Mouse (Mus musculus) activated CD4-positive, CD25-positive, alpha-beta regulatory T cell, adult 4 months (primary cell): ENCODE results near the gene Atxn7. TPM values are rescaled to one million over a fixed set of nuclear protein-coding genes. Genes with fewer than 3 reads are reported as not detected.

Experiments used
- ATAC-seq: one replicate; pipeline ENCODE4 v1.8.0; 2017
- polyA plus RNA-seq, 2 experiments: library from polyadenylated mRNA; unstranded; fragments of 100-300 nt; shearing (Covaris generic); gene quantifications; one replicate each; pipeline ENCODE4 v1.2.1; 2017

The Atxn7 gene
- polyA plus RNA-seq, 2 experiments from 2014 or later: 10.9 to 13.3 TPM

GRCm38 (mm10) chr14:14065142-14065498 lies 103.9 kb downstream of the Atxn7 start:
- ATAC-seq: no peak

GRCm38 (mm10) chr14:14066241-14066640 lies 105.0 kb downstream of the Atxn7 start:
- no peak for ATAC-seq

DNA sequence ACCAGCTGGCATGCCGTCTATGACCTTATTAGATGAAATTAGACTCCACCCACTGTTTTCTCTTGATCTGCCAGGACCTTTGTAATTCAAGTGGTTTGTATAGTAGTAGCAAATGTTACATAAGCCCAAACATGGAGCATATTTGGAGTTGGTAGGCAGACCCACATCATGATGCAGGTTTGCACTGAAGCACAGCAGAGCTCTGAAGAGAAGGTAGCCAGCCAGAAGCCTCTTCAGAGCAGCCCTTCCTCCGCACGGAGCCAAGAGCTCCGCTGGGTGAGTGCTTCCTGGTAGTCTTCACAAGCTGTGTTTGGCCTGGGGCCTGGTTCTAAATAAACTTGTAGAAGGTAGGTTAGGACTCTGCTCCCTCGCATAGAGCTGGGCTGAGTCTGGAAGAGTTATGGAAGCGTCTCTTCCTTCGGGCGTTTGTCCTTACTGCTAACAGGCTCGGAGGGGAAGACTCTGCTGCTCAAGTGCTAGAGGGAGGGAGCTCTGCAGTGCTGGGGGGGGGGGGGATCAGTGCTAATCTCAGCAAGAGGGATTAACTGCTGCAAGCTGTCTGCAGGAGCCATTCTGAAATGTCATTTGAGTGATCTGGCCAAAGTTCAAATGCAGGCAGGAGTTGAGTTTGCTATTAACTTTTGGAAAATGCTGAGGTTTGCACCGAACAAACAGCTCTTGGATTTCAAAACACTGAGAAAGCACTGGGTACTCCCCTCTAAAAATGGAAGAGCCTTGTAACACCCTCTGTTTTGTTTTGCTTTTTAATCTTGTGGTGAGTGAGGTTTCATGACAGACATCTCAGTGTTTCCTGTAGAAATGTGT lies 106.6 kb downstream of the Atxn7 start:
- ATAC-seq: peak; percentile 82

- peak; percentile 16 for ATAC-seq
These were observed 107.3 kb downstream of the Atxn7 start for GRCm38 (mm10) chr14:14068553-14068952.

DNA sequence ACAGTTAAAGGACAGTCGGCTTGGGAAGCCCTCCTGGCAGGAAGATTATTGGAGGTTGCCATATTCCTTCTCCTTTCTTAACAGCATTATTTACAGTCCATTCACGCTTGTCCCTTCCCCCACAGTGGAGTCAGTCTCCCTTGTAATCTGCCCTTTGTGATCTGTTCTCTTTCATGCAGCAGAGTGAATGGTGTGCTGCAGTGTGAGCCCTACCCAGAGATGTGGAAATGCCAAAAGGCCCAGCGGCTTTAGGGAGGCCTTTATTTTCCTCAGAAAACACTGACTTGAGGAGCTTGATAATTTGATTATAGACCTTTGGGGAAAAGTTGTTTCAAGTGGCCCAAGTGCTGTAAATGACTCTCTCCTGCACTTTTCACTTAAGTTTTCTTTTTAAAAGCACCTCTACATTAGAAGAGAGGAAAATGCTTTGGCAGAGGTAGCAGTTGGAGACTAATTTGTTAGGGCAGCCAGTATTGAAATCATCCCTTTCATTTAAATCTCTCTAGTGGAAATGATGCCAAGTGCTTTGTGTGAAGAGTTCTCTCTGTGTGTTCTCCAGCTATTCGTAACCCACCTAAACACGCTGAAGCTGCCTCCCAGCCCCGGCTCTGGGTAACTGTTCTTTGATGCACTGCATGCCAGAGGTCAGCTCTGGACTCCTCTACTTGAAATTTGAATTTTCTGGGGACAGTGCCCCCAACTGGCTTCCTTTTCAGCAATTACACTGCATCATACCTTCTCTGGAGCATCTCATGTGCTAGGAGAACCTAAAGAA lies 109.5 kb downstream of the Atxn7 start:
- no peak for ATAC-seq

DNA sequence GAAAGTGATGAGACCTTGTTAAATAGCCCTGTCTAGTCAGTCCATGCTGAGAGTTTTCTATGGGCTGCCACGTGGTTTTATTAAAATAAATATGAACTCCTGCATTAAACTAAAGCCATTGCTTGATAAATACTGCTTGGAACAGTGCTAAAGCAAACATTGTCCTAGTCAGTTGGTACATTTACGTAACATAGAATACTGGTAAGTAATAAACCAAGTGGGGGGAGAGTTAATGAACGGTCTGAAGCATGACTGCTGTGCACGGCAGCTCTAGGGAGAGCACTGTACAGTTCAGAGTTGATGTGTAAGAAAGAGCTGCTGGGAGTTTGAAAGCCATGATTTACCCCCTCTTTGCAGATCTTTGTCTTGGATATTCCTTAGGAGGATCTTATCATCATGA lies 110.2 kb downstream of the Atxn7 start:
- ATAC-seq: no peak

DNA sequence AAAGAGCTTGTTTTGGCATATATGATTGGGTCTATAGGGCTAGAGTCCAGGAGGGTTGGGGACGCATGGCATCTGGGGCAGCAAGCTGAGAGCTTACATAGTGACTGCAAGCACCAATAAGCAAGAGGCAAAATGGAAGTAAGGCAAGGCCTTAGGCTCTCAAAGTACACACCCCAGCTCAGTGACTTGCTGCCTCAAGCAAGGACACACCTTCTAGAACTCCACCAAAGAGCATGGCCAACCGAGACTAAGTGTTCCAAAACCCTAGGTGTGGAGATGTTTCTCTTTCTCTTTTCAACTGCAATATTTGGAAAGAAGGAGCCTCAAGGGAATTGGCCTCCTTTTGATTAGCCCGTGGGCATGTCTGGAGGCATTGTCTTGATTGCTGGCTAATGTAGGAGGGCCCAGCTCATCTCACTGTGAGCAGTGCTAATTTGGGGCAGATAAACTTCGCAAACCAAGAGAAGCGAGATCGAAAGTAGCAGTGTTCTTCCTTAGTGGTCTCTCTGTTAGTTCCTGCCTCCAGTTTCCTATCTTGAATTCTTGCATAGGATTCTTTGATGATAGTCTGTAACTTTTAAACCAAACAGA lies 119.5 kb downstream of the Atxn7 start:
- ATAC-seq: no peak

DNA sequence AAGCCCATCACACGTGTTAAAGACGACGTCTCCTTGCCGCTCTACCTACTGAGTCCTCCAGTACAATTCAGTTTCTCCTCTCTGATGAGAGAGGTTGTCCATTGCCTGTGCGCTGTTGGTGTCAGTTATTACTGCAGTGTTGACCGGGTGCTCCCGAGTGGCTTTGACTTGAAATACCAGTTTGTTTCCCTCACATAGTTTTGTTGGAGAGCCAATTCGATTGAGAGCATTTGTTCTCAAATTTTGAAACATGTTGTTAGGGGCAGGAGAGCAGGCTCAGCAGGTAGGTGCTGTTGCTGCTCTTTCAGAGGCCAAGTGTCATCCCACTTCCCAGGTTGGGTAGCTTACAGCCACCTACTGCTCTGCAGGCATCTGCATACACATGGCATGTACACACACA lies 122.6 kb downstream of the Atxn7 start:
- no peak for ATAC-seq

DNA sequence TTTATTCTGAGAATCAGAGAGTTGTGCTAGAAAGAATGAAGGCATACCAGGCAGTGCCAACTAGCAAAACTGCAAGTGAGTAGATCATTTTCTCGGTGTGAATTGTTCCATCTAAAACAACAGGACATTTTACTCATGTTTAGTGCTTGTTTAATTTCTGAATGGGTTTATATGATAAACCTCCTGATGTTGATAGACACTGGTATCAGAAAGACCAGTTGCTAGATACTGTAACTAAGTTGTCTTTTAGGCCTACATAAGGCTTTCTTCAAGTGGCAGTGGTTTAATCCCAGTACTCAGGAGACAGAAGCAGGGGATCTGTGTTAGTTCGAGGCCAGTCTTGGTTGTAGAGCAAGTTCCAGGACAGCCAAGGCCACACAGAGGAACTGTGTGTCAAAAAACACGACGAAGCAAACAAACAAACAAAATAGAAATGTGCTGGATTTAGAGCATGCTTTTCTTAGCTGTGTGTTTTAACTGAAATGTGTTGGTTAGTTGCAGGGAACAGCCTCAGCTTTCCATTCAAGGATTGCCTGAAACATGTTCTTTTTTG lies 125.5 kb downstream of the Atxn7 start:
- no peak for ATAC-seq

DNA sequence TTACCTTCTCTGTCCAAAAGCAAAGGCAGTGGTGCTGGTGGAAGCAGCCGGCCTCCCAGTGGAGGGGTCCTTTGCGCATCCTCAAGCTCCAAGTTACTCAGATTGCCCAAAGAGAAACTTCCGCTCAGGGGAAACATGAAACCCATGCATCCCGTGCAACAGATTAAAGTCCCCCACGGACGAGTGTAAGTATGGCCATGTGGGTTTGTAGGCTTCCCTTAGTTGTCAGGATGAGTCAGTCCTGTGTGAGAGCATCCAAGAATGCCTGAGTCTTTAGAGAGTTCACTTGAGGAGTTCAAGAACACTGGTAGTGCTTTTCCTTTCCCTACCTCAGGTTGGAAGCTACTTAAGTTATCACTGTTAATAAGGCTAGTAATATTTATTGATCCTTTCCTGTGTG lies 126.1 kb downstream of the Atxn7 start:
- ATAC-seq: no peak

DNA sequence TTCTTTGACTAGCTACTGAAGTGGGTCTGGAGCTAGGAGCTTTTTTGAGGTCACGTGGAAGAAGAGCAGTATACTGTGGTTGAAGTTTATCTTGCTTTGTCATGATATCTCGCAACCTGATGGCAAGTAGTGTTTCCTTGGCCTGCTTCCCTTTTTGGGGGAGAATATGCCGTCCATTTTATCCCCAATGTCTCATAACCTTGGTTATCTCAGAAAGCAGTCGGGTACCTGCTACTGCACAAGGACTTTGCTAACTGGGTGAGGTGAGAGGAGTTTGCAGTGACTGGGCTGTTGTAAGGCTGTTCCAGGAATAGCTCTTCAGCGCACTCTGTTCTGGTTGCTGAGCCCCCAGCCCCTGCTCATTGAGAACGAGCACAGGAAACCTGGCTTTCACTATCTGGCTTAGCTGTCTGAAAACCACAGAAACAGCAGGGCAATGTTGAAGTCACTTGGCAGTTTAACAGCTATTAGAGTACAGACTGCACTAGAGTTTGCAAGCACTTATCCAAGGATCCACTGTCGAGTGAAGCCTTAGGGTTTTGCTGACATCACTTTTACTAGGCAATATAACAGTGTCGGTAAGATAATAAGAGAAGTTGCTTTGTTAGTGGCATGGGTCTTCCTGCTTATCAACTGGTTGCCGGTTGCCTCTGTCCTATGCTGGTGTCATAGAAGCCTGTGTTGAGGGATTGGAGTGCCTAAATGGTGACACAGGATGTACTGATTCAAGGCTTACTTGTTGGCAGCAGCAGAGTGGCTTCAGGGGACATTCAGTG lies 127.0 kb downstream of the Atxn7 start:
- ATAC-seq: peak; percentile 73

- ATAC-seq: no peak
These were observed 129.3 kb downstream of the Atxn7 start for GRCm38 (mm10) chr14:14090571-14090970.

- ATAC-seq: peak; percentile 97
These were observed 137.2 kb downstream of the Atxn7 start for GRCm38 (mm10) chr14:14098330-14098980.

- ATAC-seq: no peak
These were observed 139.6 kb downstream of the Atxn7 start for GRCm38 (mm10) chr14:14100773-14101280.

GRCm38 (mm10) chr14:14101296-14101695 lies 140.1 kb downstream of the Atxn7 start:
- ATAC-seq: no peak

DNA sequence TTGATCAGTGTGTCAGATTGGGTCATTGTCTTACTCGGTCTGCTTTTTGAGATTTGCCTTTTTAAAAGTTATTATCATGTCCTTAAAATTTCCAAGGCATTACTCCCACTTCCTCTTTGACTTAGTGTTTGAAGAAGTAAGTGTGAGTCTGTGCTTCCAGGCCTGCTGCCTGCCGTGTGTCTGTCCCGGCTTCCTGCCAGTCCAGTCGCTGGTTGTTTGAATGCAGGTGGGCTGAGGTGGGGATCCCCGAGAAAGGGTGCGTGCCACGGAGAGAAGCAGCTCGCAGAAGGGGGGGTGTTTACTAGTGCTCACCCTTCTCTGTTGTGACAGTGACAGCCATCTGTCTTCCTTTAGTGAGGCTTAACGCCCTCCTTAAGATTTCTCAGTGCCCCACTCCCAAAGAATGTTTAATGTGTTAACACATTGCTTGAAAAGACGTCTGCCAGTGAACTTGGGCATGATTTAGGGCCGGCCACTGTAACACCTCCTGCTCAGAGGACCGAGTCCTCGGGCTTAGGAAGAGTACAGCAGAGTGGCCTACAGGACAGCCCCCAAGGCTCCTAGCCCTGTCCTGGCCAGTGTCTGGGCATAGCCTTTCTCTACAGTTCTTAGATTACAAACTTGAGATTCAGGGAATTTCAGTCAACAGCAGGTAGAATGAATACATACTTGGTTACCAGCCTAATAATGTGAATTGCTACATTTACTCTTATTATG lies 143.1 kb downstream of the Atxn7 start:
- no peak for ATAC-seq

- ATAC-seq: no peak
These were observed 143.7 kb downstream of the Atxn7 start for GRCm38 (mm10) chr14:14104930-14105318.

- no peak for ATAC-seq
These were observed 149.5 kb downstream of the Atxn7 start for GRCm38 (mm10) chr14:14110710-14111109.

- ATAC-seq: peak; percentile 99
These were observed 159.2 kb downstream of the Atxn7 start, which contains the start of gene Psmd6 for GRCm38 (mm10) chr14:14120230-14121096. TSS of gene Psmd6 (minus strand) at chr14:14120984.
